Comparison of ENCODE assay signal across 7 mouse cellular contexts in genomic region chr1:172312768-172313561, GRCm38 (mm10). TPM values are rescaled to one million over a fixed set of nuclear protein-coding genes. Genes with fewer than 3 reads are reported as not detected.
DNase-seq lines count a peak whose midpoint lies in the region; ATAC-seq and TF ChIP-seq lines count a peak whose summit lies in the region.

No protein-coding gene starts in this region.

- peak overlapping the region; percentile 96 for H3K4me2 ChIP-seq in heart, embryonic 15.5 days
- H3K4me2 ChIP-seq in limb, embryonic 15.5 days: peak overlapping the region; percentile 97

- H3K27ac ChIP-seq in cortical plate, adult 2 months (ENCODE audit: insufficient read depth, low read length): peak overlapping the region; percentile 97
- 0 out of 2 replicates have a peak overlapping the region, but pooled peaks have one; percentile 91 for H3K27ac ChIP-seq in heart, embryonic 15.5 days
- H3K27ac ChIP-seq in limb, embryonic 15.5 days: no peak overlapping the region

- no peaks in the 10 kb centered on the region for H3K27me3 ChIP-seq in heart, embryonic 15.5 days
- no peaks in the 10 kb centered on the region for H3K27me3 ChIP-seq in limb, embryonic 15.5 days

- H3K36me3 ChIP-seq in heart, embryonic 15.5 days: no peaks in the 10 kb centered on the region
- H3K36me3 ChIP-seq in limb, embryonic 15.5 days: peaks cover 12% of the 10 kb centered on the region

- H3K4me3 ChIP-seq in cortical plate, adult 2 months (ENCODE audit: insufficient read depth, low read length): peak overlapping the region; percentile 98
- peak overlapping the region; percentile 77 for H3K4me3 ChIP-seq in heart, embryonic 15.5 days
- peak overlapping the region; percentile 69 for H3K4me3 ChIP-seq in limb, embryonic 15.5 days

- H3K9ac ChIP-seq in heart, embryonic 15.5 days: peak overlapping the region; percentile 76
- peak overlapping the region; percentile 68 for H3K9ac ChIP-seq in limb, embryonic 15.5 days

- TF ChIP-seq POLR2A in cortical plate, adult 2 months (IDR thresholded peaks at IDR 0.05; ENCODE audit: extremely low read depth, insufficient read depth, low read length): peak; percentile 61; the same call in 1 of the 2 replicates

- WGBS in heart, embryonic 15.5 days: 14% methylated on average over 16 of the region's 16 CpGs
- 13% methylated on average over 16 of the region's 16 CpGs for WGBS in limb, embryonic 15.5 days

- H3K4me1 ChIP-seq in cortical plate, adult 2 months (ENCODE audit: control insufficient read depth, insufficient read depth, low read length): peaks cover 9% of the 10 kb centered on the region
- peaks cover 24% of the 10 kb centered on the region for H3K4me1 ChIP-seq in heart, embryonic 15.5 days (replicated peaks)
- H3K4me1 ChIP-seq in limb, embryonic 15.5 days: peaks cover 41% of the 10 kb centered on the region

- no peak for TF ChIP-seq CTCF in cortical plate, adult 2 months (IDR thresholded peaks at IDR 0.05; ENCODE audit: extremely low read depth, insufficient read depth, low read length)

- ATAC-seq in heart, embryonic 15.5 days (replicated peaks; ENCODE audit: insufficient number of reproducible peaks, insufficient read depth, low FRiP score, low read depth): peak; percentile 4; the same call in 1 of the 2 replicates
- no peak for ATAC-seq in limb, embryonic 15.5 days (ENCODE audit: insufficient number of reproducible peaks, low FRiP score, low TSS enrichment, low read depth)

- H3K9me3 ChIP-seq in heart, embryonic 15.5 days (replicated peaks): no peaks in the 10 kb centered on the region
- H3K9me3 ChIP-seq in limb, embryonic 15.5 days: no peaks in the 10 kb centered on the region

- DNase-seq in right cerebral cortex, adult 18-20 months: peak; percentile 68
- DNase-seq in right cerebral cortex, postnatal 14 days: no peak
- peak; percentile 75 to 80 for DNase-seq in right cerebral cortex, adult 2 months (ENCODE audit: low spot score in 2 of 2)
- DNase-seq in gastrocnemius, adult 18-20 months (ENCODE audit: low spot score): no peak

RNA-seq across cellular contexts. Expression of gene Atp1a2, which starts 15.1 kb away (rescaled TPM):
- 534 and 567 TPM in 2 replicates for polyA plus RNA-seq in cortical plate, adult 2 months (2012; rRNA removed)
- 17.4 and 17.9 TPM in 2 replicates for polyA plus RNA-seq in heart, embryonic 15.5 days (2015; fragmentation: Nextera tagmentation; extraction: Ambion mirVana)
- polyA plus RNA-seq in limb, embryonic 15.5 days (2015; fragmentation: Nextera tagmentation; extraction: Ambion mirVana): 5.0 and 8.4 TPM in 2 replicates
- 1,000 to 10,000 TPM in 1 of 2 experiments, 100 to 1,000 TPM in 1; 896 to 1,049 TPM for total RNA-seq in gastrocnemius, adult 18-20 months (2021)

RNA-seq across cellular contexts. Expression of gene Kcnj9, which starts 16.2 kb away (rescaled TPM):
- polyA plus RNA-seq in cortical plate, adult 2 months (2012; rRNA removed): 169 and 180 TPM in 2 replicates
- not detected in 2 replicates for polyA plus RNA-seq in heart, embryonic 15.5 days (2015; fragmentation: Nextera tagmentation; extraction: Ambion mirVana)
- 0.04 and 0.09 TPM in 2 replicates for polyA plus RNA-seq in limb, embryonic 15.5 days (2015; fragmentation: Nextera tagmentation; extraction: Ambion mirVana)
- total RNA-seq in gastrocnemius, adult 18-20 months (2021): not detected

RNA-seq across cellular contexts. Expression of gene Kcnj10, which starts 28.0 kb away (rescaled TPM):
- polyA plus RNA-seq in cortical plate, adult 2 months (2012; rRNA removed): 96.8 and 102 TPM in 2 replicates
- 0.03 and 0.06 TPM in 2 replicates for polyA plus RNA-seq in heart, embryonic 15.5 days (2015; fragmentation: Nextera tagmentation; extraction: Ambion mirVana)
- 0.04 and 0.05 TPM in 2 replicates for polyA plus RNA-seq in limb, embryonic 15.5 days (2015; fragmentation: Nextera tagmentation; extraction: Ambion mirVana)
- total RNA-seq in gastrocnemius, adult 18-20 months (2021): under 1 TPM; 0.05 to 0.17 TPM

RNA-seq across cellular contexts. Expression of gene Igsf8, which starts 51.5 kb away (rescaled TPM):
- polyA plus RNA-seq in cortical plate, adult 2 months (2012; rRNA removed): 318 and 326 TPM in 2 replicates
- 20.6 and 35.4 TPM in 2 replicates for polyA plus RNA-seq in heart, embryonic 15.5 days (2015; fragmentation: Nextera tagmentation; extraction: Ambion mirVana)
- 51.4 and 62.7 TPM in 2 replicates for polyA plus RNA-seq in limb, embryonic 15.5 days (2015; fragmentation: Nextera tagmentation; extraction: Ambion mirVana)
- total RNA-seq in gastrocnemius, adult 18-20 months (2021): 10 to 100 TPM in 1 of 2 experiments, 1 to 10 TPM in 1; 7.6 to 10.6 TPM

RNA-seq across cellular contexts. Expression of gene Atp1a4, which starts 54.8 kb away (rescaled TPM):
- not detected in 2 replicates for polyA plus RNA-seq in cortical plate, adult 2 months (2012; rRNA removed)
- polyA plus RNA-seq in heart, embryonic 15.5 days (2015; fragmentation: Nextera tagmentation; extraction: Ambion mirVana): 0.10 and 0.28 TPM in 2 replicates
- polyA plus RNA-seq in limb, embryonic 15.5 days (2015; fragmentation: Nextera tagmentation; extraction: Ambion mirVana): not detected in 2 replicates
- under 1 TPM; 0.40 to 0.43 TPM for total RNA-seq in gastrocnemius, adult 18-20 months (2021)

Comparison
In these comparisons a context has a peak if more than half of its experiments do, and no peak if none do; other contexts are left out.
1. DNase-seq: peak in right cerebral cortex, adult 18-20 months (single experiment) and right cerebral cortex, adult 2 months (2 of 2); none in right cerebral cortex, postnatal 14 days (single experiment) and gastrocnemius, adult 18-20 months (single experiment).
2. RNA of gene Atp1a2, which starts 15.1 kb away (polyA plus RNA-seq): 534 to 567 TPM in cortical plate, adult 2 months; 17.4 to 17.9 TPM in heart, embryonic 15.5 days and 5.0 to 8.4 TPM in limb, embryonic 15.5 days; every median in the first group is over 10 times any median in the second.
3. RNA of gene Kcnj9, which starts 16.2 kb away (polyA plus RNA-seq): 169 to 180 TPM in cortical plate, adult 2 months; 0.04 to 0.09 TPM in limb, embryonic 15.5 days and not detected in heart, embryonic 15.5 days; every median in the first group is over 100 times any median in the second.
4. RNA of gene Kcnj10, which starts 28.0 kb away (polyA plus RNA-seq): 96.8 to 102 TPM in cortical plate, adult 2 months; 0.04 to 0.05 TPM in limb, embryonic 15.5 days and 0.03 to 0.06 TPM in heart, embryonic 15.5 days; every median in the first group is over 10 times any median in the second.
5. Peak in every context shown above with its lines, with median percentiles within 50 percentile points of each other: H3K4me3 ChIP-seq.